Mouse (Mus musculus) layer of hippocampus, adult 9-11 months (tissue): ENCODE measurements around the gene 9930104L06Rik.

ENCODE experiments used
- DNase-seq: peaks from one replicate; pipeline ENCODE4 v3.0.0; 2022

9930104L06Rik gene

DNA sequence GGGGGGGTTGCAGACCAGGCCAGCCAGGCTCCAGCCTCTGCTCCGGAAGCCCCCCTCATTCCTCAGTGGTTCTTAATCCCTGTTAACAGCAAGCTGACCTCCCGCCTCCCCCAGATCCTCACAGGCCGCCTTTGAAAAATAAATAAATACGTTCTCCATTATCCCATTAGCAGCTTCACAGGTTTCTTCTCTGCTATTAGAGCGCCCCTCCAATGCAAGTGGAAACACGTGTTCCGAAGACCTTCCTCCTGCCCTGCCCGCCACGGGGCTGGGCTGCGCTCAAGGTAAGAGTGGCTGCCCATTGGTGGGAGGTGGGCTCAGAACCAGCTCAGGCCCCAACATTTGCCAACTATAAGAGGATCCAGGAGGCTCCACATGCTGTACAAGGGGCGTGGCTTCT is 25.7 kb downstream of the 9930104L06Rik start:
- DNase-seq, result no peak

DNA sequence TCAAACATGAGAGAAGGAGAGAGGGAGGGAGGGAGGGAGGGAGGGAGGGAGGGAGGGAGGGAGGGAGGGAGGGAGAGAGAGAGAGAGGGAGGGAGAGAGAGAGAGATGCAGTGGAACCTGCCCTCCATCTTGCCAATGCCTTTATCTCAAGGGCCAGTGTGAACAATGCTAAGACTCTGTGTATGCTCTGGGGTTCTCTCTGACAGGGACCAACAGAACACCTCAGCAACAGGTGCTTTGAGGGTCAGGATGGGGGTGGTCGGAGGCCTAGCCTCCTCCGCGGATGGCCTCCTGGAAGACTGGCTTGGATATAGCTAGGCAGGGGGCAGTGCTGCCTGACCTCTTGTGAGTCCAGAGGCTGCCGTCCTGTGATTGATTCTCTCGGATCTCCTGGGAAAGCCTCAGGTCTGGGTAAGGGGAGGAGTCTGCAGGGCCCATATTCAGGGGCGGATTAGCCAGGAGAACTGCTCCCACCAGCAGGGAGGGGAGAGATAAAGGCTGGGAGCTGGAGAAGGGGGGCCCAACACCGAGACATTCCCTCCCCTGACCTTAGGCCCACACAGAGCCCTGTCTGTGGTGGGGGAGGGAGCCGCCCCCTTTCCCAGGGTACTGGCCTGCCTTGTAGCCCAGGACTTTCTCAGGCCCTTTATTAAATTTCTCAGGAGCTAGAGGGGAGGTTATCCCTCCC is 28.2 kb downstream of the 9930104L06Rik start:
- DNase-seq, result no peak

DNA sequence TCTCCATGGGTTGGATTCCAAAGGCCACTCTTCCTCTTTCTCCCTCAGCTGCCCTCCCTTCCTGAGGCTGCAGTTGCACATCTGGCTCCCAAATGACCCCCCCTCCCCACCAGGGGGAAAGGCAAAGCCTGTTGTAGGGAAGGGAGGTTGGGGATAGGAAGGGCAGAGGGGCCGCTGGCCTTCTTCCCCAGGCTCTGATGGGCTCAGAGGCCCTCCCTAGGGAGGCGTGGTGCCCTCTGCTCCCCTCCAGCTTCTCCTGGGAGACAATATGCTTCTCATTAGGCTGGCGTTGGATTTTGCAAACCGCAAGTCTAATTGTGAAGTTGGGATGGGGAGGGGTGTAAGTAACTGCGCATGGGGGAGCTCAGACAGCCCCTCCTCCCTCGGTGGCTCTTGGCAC is 31.9 kb downstream of the 9930104L06Rik start:
- DNase-seq, result no peak

DNA sequence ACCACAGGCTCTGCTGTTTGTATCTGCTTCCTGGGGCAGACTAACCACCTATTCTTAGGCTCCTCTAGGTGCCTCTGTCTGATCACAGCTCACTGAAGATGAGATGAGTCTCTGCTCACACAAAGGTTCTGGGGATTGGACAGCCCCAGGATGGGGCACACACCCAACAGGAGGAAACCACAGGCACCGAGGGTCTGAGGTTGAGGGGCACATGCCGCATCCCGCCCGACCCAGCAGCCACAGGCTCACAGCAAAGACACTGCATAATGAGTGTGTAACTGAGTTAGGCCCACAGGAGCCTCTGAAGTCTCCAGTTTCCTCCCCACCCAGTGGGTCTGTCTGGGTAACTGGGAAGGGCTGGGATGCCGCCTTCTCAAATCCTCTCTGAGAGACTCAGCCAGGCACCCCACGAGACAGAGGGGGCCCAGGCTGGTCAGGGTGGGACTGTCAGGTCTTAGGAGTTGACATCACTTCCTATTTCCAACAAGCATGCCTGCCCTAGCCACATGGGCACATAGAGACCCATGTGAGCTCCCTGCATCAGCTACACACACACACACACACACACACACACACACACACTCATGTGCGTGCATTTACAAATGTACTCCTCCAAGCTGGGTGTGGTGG is 32.5 kb downstream of the 9930104L06Rik start:
- DNase-seq, result no peak

GRCm38 (mm10) chr4:124970194-124970593 is 33.3 kb downstream of the 9930104L06Rik start:
- DNase-seq, result no peak

DNA sequence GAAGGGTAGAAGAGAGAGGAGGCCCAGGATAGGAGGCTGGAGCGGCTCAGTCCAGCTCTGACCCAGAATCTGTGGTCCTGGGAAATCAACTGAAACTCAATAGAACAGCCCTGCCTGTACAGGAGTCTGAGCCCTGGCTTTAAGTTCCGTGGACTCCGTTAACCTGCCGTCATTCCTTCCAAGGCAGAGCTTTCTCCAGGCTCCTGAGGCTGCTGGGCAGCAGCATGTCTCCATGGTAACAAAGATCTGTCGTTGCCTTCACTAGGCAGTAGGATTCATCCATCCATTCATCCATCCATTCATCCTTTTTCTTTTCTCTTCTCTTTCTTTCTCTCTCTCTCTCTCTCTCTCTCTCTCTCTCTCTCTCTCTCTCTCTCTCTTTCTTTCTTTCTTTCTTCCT is 33.8 kb downstream of the 9930104L06Rik start:
- DNase-seq, result no peak

DNA sequence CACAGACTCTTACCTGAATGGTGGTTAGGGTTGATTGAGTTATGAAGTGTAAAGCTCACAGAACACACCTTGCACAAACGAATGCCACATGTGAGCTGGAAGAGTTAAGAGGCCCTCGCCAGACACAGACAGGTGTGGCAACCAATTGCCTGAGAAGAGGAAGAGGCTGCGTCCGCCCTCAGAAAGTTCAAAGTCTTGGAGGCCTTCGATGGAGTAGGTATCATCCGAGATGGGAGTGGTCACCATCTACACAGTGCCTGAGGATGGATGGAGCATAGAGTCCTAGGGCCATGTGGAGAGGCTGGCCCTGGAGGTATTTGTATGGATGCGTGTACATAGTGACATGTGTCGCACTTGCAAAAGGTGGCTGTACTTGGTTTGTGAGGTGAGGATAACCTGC is 34.2 kb downstream of the 9930104L06Rik start:
- DNase-seq, result no peak

GRCm38 (mm10) chr4:124972316-124972715 is 35.5 kb downstream of the 9930104L06Rik start:
- no peak for DNase-seq

DNA sequence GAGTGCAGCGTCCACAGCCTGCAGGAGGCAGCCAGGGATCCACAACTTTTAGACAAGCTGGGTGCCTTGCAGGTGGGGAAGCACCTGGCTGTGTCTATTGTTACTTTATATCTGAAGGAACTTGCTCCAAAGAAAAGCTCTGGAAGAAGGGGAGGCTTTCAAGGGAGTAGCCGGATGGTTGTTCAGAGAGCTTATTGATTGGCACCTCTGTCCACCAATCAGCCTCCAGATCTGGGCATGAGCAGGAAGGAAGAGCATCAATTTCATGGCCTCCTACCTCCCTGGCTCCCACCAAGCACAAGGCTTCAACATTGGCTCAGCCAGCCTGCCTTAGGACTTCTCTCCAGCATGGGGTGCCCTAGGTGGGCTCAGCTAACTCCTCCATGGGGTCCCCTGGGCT is 36.4 kb downstream of the 9930104L06Rik start:
- DNase-seq, result no peak

GRCm38 (mm10) chr4:124978201-124978600 is 41.4 kb downstream of the 9930104L06Rik start:
- DNase-seq, result no peak

- no peak for DNase-seq
Measured at GRCm38 (mm10) chr4:124983893-124984526, 47.2 kb downstream of the 9930104L06Rik start.

GRCm38 (mm10) chr4:124984871-124985670 is 48.2 kb downstream of the 9930104L06Rik start:
- DNase-seq, result no peak

DNA sequence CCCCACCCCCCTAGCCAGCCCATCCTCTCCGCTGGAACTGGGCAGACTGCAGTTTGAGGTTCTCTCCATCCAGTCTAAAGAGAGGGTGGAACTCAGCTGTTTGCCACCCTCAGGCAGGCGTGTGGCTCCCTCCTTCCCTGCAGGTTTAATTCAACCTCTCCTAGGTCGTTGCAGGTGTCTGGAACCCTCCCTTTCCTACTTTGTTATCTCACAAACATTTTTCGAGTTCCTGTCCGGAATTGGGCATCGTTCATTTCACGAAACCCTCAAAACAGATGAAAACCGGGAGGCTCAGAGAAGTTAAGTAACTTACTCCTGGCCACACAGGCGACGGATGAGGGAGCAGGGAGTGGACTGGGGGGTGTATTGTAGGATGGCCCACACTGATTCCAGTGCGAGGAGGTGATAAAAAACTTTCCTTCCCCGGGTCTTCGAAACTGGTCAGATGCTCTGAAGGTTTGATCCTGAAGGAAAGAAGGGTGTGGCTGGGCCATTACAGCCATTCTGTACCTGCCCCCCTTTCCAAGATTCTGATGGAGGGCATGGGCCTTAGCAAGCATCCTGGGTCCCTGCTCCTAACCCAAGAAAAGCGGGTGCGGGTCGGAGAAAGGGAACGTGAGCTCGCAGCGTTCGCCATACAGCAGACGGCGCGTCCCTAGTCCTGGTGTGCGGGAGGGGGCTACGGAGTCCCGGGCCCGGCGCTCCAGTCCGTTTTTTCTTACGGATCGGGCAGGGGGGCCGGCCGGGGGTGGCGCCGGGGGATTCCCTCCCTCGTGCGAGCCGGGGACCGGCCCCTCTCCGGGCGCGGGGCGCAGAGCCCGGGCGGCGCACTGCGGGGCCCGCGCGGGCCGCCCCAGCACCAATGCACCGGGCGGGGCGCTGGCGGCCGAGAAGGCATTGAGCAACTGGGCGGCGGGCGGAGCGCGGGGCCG is 49.1 kb downstream of the 9930104L06Rik start, which contains the start of gene Rspo1:
TSS of gene Rspo1 (plus strand) at position 760 of the 932 bp plus-strand sequence.
- DNase-seq, result no peak

DNA sequence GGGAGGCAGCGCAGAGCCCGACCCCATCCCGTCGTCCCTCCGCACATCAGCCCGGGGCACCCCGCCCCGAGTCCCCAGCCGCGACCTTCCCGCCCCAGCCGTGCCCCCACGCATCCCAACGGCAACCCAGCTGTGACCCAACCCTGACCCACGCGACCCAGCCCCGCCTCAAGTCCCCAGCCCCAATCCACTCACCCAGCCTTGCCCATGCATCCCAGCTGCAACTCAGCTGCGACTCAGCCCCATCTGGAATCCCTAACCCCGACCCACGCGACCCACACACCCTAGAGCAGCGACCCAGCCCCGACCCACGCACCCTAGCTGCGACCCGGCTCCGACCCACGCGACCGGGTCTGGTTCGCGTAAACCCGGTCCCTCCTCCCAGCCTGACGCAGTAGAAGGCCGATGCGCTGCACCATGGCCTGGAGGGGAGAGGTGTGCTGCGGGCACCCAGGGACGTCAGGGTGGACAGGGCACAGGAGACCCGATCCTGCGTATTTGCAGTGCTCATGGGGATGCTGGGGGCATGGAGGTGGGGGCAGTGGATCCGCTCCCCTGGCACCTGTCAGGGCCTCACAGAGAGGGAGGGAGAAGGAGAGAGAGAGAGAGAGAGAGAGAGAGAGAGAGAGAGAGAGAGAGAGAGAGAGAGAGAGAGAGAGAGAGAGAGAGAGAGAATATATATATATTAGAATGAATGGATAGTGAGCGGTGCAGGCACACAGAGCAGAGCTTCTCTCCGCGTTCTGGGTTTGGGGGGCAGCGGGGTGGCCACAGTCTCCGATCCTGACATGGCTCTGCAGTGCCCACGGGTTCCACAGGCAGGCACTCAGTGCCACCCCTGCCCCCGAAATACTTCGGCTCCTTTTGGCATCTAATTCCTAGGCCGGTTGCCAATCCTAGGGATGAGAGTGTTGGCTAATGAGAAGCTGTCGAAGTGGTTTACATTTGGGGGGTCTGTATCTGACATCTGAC is 50.2 kb downstream of the 9930104L06Rik start:
- no peak for DNase-seq

GRCm38 (mm10) chr4:124987711-124988097 is 50.9 kb downstream of the 9930104L06Rik start:
- no peak for DNase-seq

GRCm38 (mm10) chr4:124988382-124988781 is 51.5 kb downstream of the 9930104L06Rik start:
- no peak for DNase-seq

GRCm38 (mm10) chr4:124989787-124990253 is 53.0 kb downstream of the 9930104L06Rik start:
- DNase-seq, result no peak

DNA sequence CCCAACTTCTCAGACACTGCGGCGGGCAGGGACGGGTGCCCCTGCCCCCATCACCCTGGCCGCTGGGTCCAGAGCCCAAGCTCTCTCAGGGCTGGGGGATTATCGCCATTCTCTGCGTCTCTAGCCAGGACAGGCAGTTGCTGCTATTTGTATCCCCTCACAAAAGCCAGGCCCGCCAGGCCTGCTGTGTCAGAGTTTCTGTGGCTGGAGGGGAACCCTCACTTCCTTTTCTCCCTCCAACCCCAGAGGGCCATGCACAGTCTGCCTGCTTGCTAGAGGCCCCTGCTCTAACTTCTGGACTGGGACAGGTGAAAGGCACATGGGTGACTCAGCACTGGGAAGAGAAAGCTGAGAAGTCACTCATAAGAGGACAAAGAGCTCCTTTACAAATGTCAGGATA is 53.5 kb downstream of the 9930104L06Rik start:
- DNase-seq, result peak; percentile 34
